Comparison of ENCODE assay signal across 9 mouse cellular contexts in the genomic region with DNA sequence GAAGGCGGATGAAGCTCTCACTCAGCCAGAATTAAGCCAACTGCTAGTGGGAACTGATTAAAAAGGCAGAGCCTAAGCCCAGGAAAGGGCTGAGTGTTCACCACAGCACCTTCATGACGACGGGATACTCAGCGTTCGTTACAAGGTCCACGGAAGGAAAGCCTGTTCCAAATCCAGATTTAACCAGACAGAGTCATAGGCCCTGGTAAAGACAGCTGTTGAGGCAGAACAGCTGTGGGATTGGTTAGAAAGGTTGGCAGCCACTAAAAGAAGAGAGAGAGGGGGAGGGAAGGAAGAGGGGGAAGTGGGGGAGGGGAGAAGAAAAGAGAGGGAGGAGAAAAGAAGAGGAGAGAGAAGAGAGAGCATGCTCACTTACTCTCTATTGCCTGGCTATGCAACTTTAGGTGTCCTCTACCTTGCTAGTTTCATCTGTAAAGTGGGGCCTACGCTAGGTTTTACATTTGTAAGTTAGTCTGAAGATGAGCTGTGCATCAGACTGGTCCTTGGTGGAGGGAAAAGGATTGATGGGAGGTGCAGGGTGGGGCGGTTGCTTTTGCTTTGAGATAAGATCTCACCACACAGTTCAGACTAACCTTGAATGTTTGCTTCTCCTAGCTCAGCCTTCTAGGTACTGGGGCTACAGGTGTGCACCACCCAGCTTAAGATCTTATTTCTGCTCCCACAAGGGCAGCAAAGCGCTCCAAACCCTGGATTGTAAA. TPM values are rescaled to one million over a fixed set of nuclear protein-coding genes. Genes with fewer than 3 reads are reported as not detected.
DNase-seq lines count a peak whose midpoint lies in the region; ATAC-seq and TF ChIP-seq lines count a peak whose summit lies in the region.
"Had no signal": no experiment of that assay in that cellular context is flagged by ENCODE, and none has a peak within 500 bp of the region (broad histone marks: within the 10 kb centered on the region; RNA-seq: fewer than 3 reads in every experiment).

No protein-coding gene starts in this region.

- intact Hi-C loops in heart, postnatal 25 days (cut with DNase I), result loop anchor here (2.0 kb wide), 1 partner anchor 26 kb away; no protein-coding TSS in a partner anchor

- H3K36me3 ChIP-seq in heart, postnatal 0 days (replicated peaks; ENCODE audit: control insufficient read depth, insufficient read depth, low read length), result no peaks in the 10 kb centered on the region
- H3K36me3 ChIP-seq in CH12.LX (replicated peaks in 1 of 2; ENCODE audit: control insufficient read depth in 1 of 2, insufficient read depth in 1 of 2, low read length in 1 of 2), result no peaks in the 10 kb centered on the region
- no peaks in the 10 kb centered on the region for H3K36me3 ChIP-seq in hindbrain, embryonic 16.5 days (ENCODE audit: control insufficient read depth, insufficient read depth, low read length)
- H3K36me3 ChIP-seq in neural tube, embryonic 15.5 days, result no peaks in the 10 kb centered on the region

- no peaks in the 10 kb centered on the region for H3K9me3 ChIP-seq in heart, postnatal 0 days (replicated peaks; ENCODE audit: control insufficient read depth, low read length)
- H3K9me3 ChIP-seq in CH12.LX (replicated peaks; ENCODE audit: low read length), result no peaks in the 10 kb centered on the region
- H3K9me3 ChIP-seq in hindbrain, embryonic 16.5 days (ENCODE audit: control insufficient read depth, low read length), result no peaks in the 10 kb centered on the region
- H3K9me3 ChIP-seq in neural tube, embryonic 15.5 days (replicated peaks), result no peaks in the 10 kb centered on the region

- in situ Hi-C loops in CH12.LX (cut with MboI; ENCODE audit: low pct_ligation_motif_present, low pct_unique_long_range_greater_than_20kb, low sequenced_read_pairs), result no loop called here

- dilution Hi-C loops in CH12.LX (cut with MboI; ENCODE audit: extremely low pct_ligation_motif_present, extremely low pct_unique_long_range_greater_than_20kb, low sequenced_read_pairs), result no loop called here

- H3K4me1 ChIP-seq in heart, postnatal 0 days (ENCODE audit: control insufficient read depth, insufficient read depth), result peaks cover 38% of the 10 kb centered on the region
- H3K4me1 ChIP-seq in CH12.LX (ENCODE audit: control insufficient read depth in 1 of 2, insufficient read depth in 2 of 2), result peaks cover 3 to 18% of the 10 kb centered on the region in 2 experiments; a peak in 3 of 4 replicates
- H3K4me1 ChIP-seq in hindbrain, embryonic 16.5 days (ENCODE audit: control insufficient read depth, insufficient read depth, low read depth, low read length), result peaks cover 35% of the 10 kb centered on the region
- peaks cover 61% of the 10 kb centered on the region for H3K4me1 ChIP-seq in neural tube, embryonic 15.5 days

- TF ChIP-seq POLR2A in CH12.LX (IDR thresholded peaks at IDR 0.05; ENCODE audit: low read depth, low read length), result no peak

- H3K79me2 ChIP-seq in CH12.LX (replicated peaks; ENCODE audit: control insufficient read depth, extremely low read depth, insufficient read depth, poor library complexity, severe bottlenecking), result no peaks in the 10 kb centered on the region

- no peak for TF ChIP-seq CTCF in heart, postnatal 0 days (IDR thresholded peaks at IDR 0.05; ENCODE audit: low read depth)
- TF ChIP-seq CTCF in CH12.LX (conservative IDR thresholded peaks at IDR 0.05 in 1 of 2, IDR thresholded peaks at IDR 0.05 in 1 of 2; ENCODE audit: low read depth in 2 of 2, low read length in 2 of 2), result no peak

- H3K4me2 ChIP-seq in heart, postnatal 0 days (ENCODE audit: low read depth, low read length), result no peak overlapping the region
- no peak overlapping the region for H3K4me2 ChIP-seq in CH12.LX (ENCODE audit: insufficient read depth, low read depth, poor library complexity, severe bottlenecking)
- no peak overlapping the region for H3K4me2 ChIP-seq in hindbrain, embryonic 16.5 days (ENCODE audit: low read length)
- H3K4me2 ChIP-seq in neural tube, embryonic 15.5 days, result no peak overlapping the region

- no peak for TF ChIP-seq EP300 in heart, postnatal 0 days (IDR thresholded peaks at IDR 0.05; ENCODE audit: low read depth)
- no peak for TF ChIP-seq EP300 in CH12.LX (IDR thresholded peaks at IDR 0.05; ENCODE audit: low read length)

- peaks cover 10% of the 10 kb centered on the region for H3K27me3 ChIP-seq in heart, postnatal 0 days (ENCODE audit: control insufficient read depth, insufficient read depth, low read length)
- H3K27me3 ChIP-seq in CH12.LX (replicated peaks), result peaks cover 2% of the 10 kb centered on the region
- H3K27me3 ChIP-seq in hindbrain, embryonic 16.5 days (replicated peaks; ENCODE audit: control insufficient read depth, insufficient read depth, low read length), result no peaks in the 10 kb centered on the region
- peaks cover under 1% of the 10 kb centered on the region; the same call in 1 of the 2 replicates for H3K27me3 ChIP-seq in neural tube, embryonic 15.5 days (replicated peaks)

- 61% methylated on average over 9 of the region's 9 CpGs for WGBS in heart, postnatal 0 days
- 75% methylated on average over 9 of the region's 9 CpGs for WGBS in hindbrain, embryonic 16.5 days
- WGBS in neural tube, embryonic 15.5 days, result 76% methylated on average over 9 of the region's 9 CpGs

- no peak for TF ChIP-seq RAD21 in CH12.LX (IDR thresholded peaks at IDR 0.05; ENCODE audit: low read depth, low read length)

- ATAC-seq in heart, postnatal 0 days (ENCODE audit: insufficient read depth, low read depth), result no peak
- no peak for ATAC-seq in hindbrain, embryonic 16.5 days
- no peak for ATAC-seq in neural tube, embryonic 15.5 days (ENCODE audit: low FRiP score)

- H3K4me3 ChIP-seq in heart, postnatal 0 days (ENCODE audit: low read depth, low read length), result no peak overlapping the region
- H3K4me3 ChIP-seq in CH12.LX (replicated peaks in 1 of 3; ENCODE audit: low read depth in 2 of 3, low read length in 2 of 3, poor library complexity in 1 of 3), result no peak overlapping the region
- H3K4me3 ChIP-seq in hindbrain, embryonic 16.5 days (ENCODE audit: low read length), result no peak overlapping the region
- no peak overlapping the region for H3K4me3 ChIP-seq in neural tube, embryonic 15.5 days (replicated peaks)

- DNase-seq in heart, postnatal 0 days (ENCODE audit: low spot score), result no peak
- no peak for DNase-seq in heart, postnatal 25 days (ENCODE audit: low spot score)
- DNase-seq in CH12.LX (ENCODE audit: extremely low read depth), result no peak
- no peak for DNase-seq in ovary, adult 18-20 months (ENCODE audit: low spot score)
- no peak for DNase-seq in layer of hippocampus, adult 18-20 months (ENCODE audit: low spot score in 2 of 2)
- no peak for DNase-seq in layer of hippocampus, postnatal 14 days (ENCODE audit: low spot score in 2 of 2)
- DNase-seq: gastrocnemius, postnatal 14 days had no signal

- H3K27ac ChIP-seq in heart, postnatal 0 days (ENCODE audit: low read depth), result peak overlapping the region; percentile 44
- no peak overlapping the region for H3K27ac ChIP-seq in CH12.LX (ENCODE audit: insufficient read depth, low read depth)
- H3K27ac ChIP-seq in hindbrain, embryonic 16.5 days (ENCODE audit: low read depth, low read length), result peak overlapping the region; percentile 9; the same call in 1 of the 2 replicates
- H3K27ac ChIP-seq in neural tube, embryonic 15.5 days (replicated peaks), result 0 out of 2 replicates have a peak overlapping the region, but pooled peaks have one; percentile 43

- no peak overlapping the region for H3K9ac ChIP-seq in heart, postnatal 0 days (replicated peaks; ENCODE audit: low read depth, low read length)
- H3K9ac ChIP-seq in CH12.LX (ENCODE audit: insufficient read depth, low read depth), result no peak overlapping the region
- H3K9ac ChIP-seq in hindbrain, embryonic 16.5 days (ENCODE audit: low read depth, low read length), result no peak overlapping the region
- no peak overlapping the region for H3K9ac ChIP-seq in neural tube, embryonic 15.5 days (replicated peaks)

TF ChIP-seq in CH12.LX, 34 proteins besides CTCF, POLR2A, EP300 and RAD21:
- TF ChIP-seq CHD2 (IDR thresholded peaks at IDR 0.05; ENCODE audit: low read length) (0 out of 2 replicates have a peak, but pooled peaks have one; percentile 22), HCFC1 (IDR thresholded peaks at IDR 0.05; ENCODE audit: low read depth, low read length) (no peak)

RNA-seq across cellular contexts. Expression of gene Pdlim4, which starts 5.9 kb away (rescaled TPM):
- total RNA-seq in heart, postnatal 0 days (2014; rRNA removed; ENCODE audit: low replicate concordance), result 14.2 and 29.3 TPM in 2 replicates
- polyA plus RNA-seq in heart, postnatal 0 days (2015; fragmentation: Nextera tagmentation; extraction: Ambion mirVana), result 23.6 and 26.6 TPM in 2 replicates
- 10 to 100 TPM; 34.4 to 42.1 TPM for total RNA-seq in heart, postnatal 25 days (2021)
- total RNA-seq in CH12.LX (2012; rRNA removed), result not detected in 2 replicates
- total RNA-seq in CH12.LX (2014; rRNA removed), result not detected in 2 replicates
- polyA plus RNA-seq in CH12.LX (2012; ENCODE audit: insufficient read length, low read depth), result not detected in 2 replicates
- 37.4 and 38.4 TPM in 2 replicates for polyA plus RNA-seq in hindbrain, embryonic 16.5 days (2015; fragmentation: Nextera tagmentation; extraction: Ambion mirVana)
- polyA plus RNA-seq in neural tube, embryonic 15.5 days (2015; fragmentation: Nextera tagmentation; extraction: Ambion mirVana), result 34.4 and 45.7 TPM in 2 replicates
- total RNA-seq in layer of hippocampus, adult 18-20 months (2021), result 10 to 100 TPM; 14.8 to 15.4 TPM
- total RNA-seq in layer of hippocampus, postnatal 14 days (2021), result 10 to 100 TPM; 17.7 to 17.9 TPM

RNA-seq across cellular contexts. Expression of gene Slc22a4, which starts 35.0 kb away (rescaled TPM):
- 2.1 TPM in 2 replicates for total RNA-seq in heart, postnatal 0 days (2014; rRNA removed; ENCODE audit: low replicate concordance)
- polyA plus RNA-seq in heart, postnatal 0 days (2015; fragmentation: Nextera tagmentation; extraction: Ambion mirVana), result 0.70 and 0.96 TPM in 2 replicates
- 1 to 10 TPM; 5.0 to 5.7 TPM for total RNA-seq in heart, postnatal 25 days (2021)
- total RNA-seq in CH12.LX (2012; rRNA removed) (not detected in 2 replicates), CH12.LX (2014; rRNA removed) (not detected in 2 replicates)
- not detected in 2 replicates for polyA plus RNA-seq in CH12.LX (2012; ENCODE audit: insufficient read length, low read depth)
- polyA plus RNA-seq in hindbrain, embryonic 16.5 days (2015; fragmentation: Nextera tagmentation; extraction: Ambion mirVana), result 4.9 and 7.2 TPM in 2 replicates
- polyA plus RNA-seq in neural tube, embryonic 15.5 days (2015; fragmentation: Nextera tagmentation; extraction: Ambion mirVana), result 5.9 TPM in 2 replicates
- 1 to 10 TPM; 6.1 to 6.7 TPM for total RNA-seq in layer of hippocampus, adult 18-20 months (2021)
- 1 to 10 TPM; 7.2 to 7.3 TPM for total RNA-seq in layer of hippocampus, postnatal 14 days (2021)

RNA-seq across cellular contexts. Expression of gene P4ha2, which starts 37.0 kb away (rescaled TPM):
- 49.0 and 67.2 TPM in 2 replicates for total RNA-seq in heart, postnatal 0 days (2014; rRNA removed; ENCODE audit: low replicate concordance)
- polyA plus RNA-seq in heart, postnatal 0 days (2015; fragmentation: Nextera tagmentation; extraction: Ambion mirVana), result 18.9 and 19.8 TPM in 2 replicates
- 10 to 100 TPM; 56.6 to 61.7 TPM for total RNA-seq in heart, postnatal 25 days (2021)
- total RNA-seq in CH12.LX (2012; rRNA removed) (5.0 and 10.0 TPM in 2 replicates), CH12.LX (2014; rRNA removed) (7.9 and 10.1 TPM in 2 replicates)
- 3.6 and 4.2 TPM in 2 replicates for polyA plus RNA-seq in CH12.LX (2012; ENCODE audit: insufficient read length, low read depth)
- 12.3 and 15.1 TPM in 2 replicates for polyA plus RNA-seq in hindbrain, embryonic 16.5 days (2015; fragmentation: Nextera tagmentation; extraction: Ambion mirVana)
- polyA plus RNA-seq in neural tube, embryonic 15.5 days (2015; fragmentation: Nextera tagmentation; extraction: Ambion mirVana), result 16.7 and 18.5 TPM in 2 replicates
- total RNA-seq in layer of hippocampus, adult 18-20 months (2021), result 10 to 100 TPM; 26.9 to 30.7 TPM
- total RNA-seq in layer of hippocampus, postnatal 14 days (2021), result 10 to 100 TPM; 21.1 to 22.4 TPM

Comparison
In these comparisons a context has a peak if more than half of its experiments do, and no peak if none do; other contexts are left out.
1. RNA of gene Pdlim4, which starts 5.9 kb away (total RNA-seq): 34.4 to 42.1 TPM in heart, postnatal 25 days, 14.2 to 29.3 TPM in heart, postnatal 0 days, 17.7 to 17.9 TPM in layer of hippocampus, postnatal 14 days and 14.8 to 15.4 TPM in layer of hippocampus, adult 18-20 months; not detected in CH12.LX; every median in the first group is over 10 times any median in the second.